Mouse (Mus musculus) heart, embryonic 16.5 days (tissue): ENCODE results near the gene Ficd. TPM values are rescaled to one million over a fixed set of nuclear protein-coding genes. Genes with fewer than 3 reads are reported as not detected.
"Not testable (repeated sequence)": the region's sequence is repeated elsewhere in the genome, so short reads cannot be mapped to it uniquely, and the experiment has no call there.

Source experiments
- ATAC-seq: fragments of 200-750 bp; cut with Nextera tagmentation; replicated peaks from 2 replicates; pipeline ENCODE4 v1.8.0; 2017; ENCODE audit warnings: moderate number of reproducible peaks; ENCODE audit not compliant: insufficient read depth, low FRiP score; ENCODE audit errors: extremely low read depth
- H3K27ac ChIP-seq: fragments of 300-500 bp; sonication (generic); 2 replicates; pipeline ENCODE4 v1.5.1; 2014; ENCODE audit warnings: mild to moderate bottlenecking, low read length, control low read depth, moderate library complexity
- H3K27me3 ChIP-seq: fragments of 300-500 bp; sonication (generic); 2 replicates; pipeline ENCODE4 v1.6.1; 2014; ENCODE audit warnings: low read length, mixed read lengths; ENCODE audit not compliant: control insufficient read depth, insufficient read depth
- H3K36me3 ChIP-seq: fragments of 300-500 bp; sonication (generic); 2 replicates; pipeline ENCODE4 v1.6.1; 2014; ENCODE audit not compliant: control insufficient read depth, insufficient read depth
- H3K4me1 ChIP-seq: fragments of 300-500 bp; sonication (generic); 2 replicates; pipeline ENCODE4 v1.6.1; 2014; ENCODE audit warnings: low read length, mixed read lengths; ENCODE audit not compliant: control insufficient read depth, insufficient read depth
- H3K4me2 ChIP-seq: fragments of 300-500 bp; sonication (generic); 2 replicates; pipeline ENCODE4 v1.6.1; 2014; ENCODE audit warnings: low read depth, mild to moderate bottlenecking, control low read depth, low read length
- H3K4me3 ChIP-seq: fragments of 300-500 bp; sonication (generic); 2 replicates; pipeline ENCODE4 v1.5.1; 2014; ENCODE audit warnings: mild to moderate bottlenecking, control low read depth, low read length
- H3K9ac ChIP-seq: fragments of 300-500 bp; sonication (generic); 2 replicates; pipeline ENCODE4 v1.6.1; 2014; ENCODE audit warnings: low read length, control low read depth
- H3K9me3 ChIP-seq: fragments of 300-500 bp; sonication (generic); replicated peaks from 2 replicates; pipeline ENCODE4 v1.6.1; 2016; ENCODE audit warnings: low read length; ENCODE audit not compliant: control insufficient read depth
- whole genome bisulfite sequencing: fragments of 180-500 bp; shearing (Covaris S2); extraction: QIAGEN DNeasy Blood & Tissue Kit; methylation state at CpG from one replicate; pipeline ENCODE4 v1.1.7; 2014; 5-methylcytosine and 5-hydroxymethylcytosine counted together
- polyA plus RNA-seq: library from polyadenylated mRNA; unstranded; fragments of >200 nt; fragmentation: Nextera tagmentation; extraction: Ambion mirVana; gene quantifications from 2 replicates; pipeline ENCODE4 v1.2.1, GENCODE M21; 2015

The Ficd gene
- polyA plus RNA-seq, 1 experiment from 2014 or later, result 6.3 TPM

DNA sequence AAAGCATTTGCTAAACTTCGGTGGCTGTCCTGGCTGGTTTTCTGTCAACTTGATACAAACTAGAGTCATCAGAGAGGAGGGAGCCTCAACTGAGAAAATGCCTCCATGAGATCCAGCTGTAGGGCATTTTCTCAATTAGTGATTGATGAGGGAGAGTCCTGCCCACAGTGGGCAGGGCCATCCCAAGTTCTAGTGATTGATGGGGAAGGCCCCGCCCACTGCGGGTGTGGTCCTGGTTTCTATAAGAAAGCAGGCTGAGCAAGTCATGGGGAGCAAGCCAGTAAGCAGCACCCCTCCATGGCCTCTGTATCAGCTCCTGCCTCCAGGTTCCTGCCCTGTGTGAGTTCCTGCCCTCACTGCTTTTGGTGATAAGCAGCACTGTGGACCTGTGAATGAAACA, 48.5 kb downstream of the Ficd start:
- H3K9ac ChIP-seq, H3K9me3 ChIP-seq, H3K4me3 ChIP-seq, H3K4me1 ChIP-seq, H3K27me3 ChIP-seq, H3K36me3 ChIP-seq, ATAC-seq, H3K4me2 ChIP-seq: not testable (repeated sequence)
- WGBS, result 32% methylated on average over 3 of the region's 3 CpGs
- H3K27ac ChIP-seq, result peak overlapping the region; percentile 25; the same call in 1 of the 2 replicates

DNA sequence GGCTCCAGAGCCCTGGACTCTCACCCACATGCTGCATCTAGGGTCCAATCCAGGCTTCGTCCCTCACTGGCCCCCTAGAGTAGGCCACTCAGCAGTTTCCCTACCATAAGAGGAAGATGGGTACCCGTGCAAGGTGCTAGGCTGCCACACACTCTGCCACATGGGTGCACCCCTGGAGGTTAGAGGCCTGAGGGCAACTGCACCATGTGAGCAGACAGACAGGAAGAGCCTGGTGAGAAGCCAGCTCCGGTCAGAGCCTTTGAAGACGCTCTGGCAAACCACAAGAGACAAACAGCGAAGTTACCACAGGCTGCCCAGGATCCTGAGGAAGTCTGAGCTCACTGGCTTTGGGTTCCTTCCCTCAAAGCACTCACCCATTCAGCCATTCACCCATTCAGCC, 51.4 kb downstream of the Ficd start:
- Histone ChIP-seq H3K9me3 (no peaks in the 10 kb centered on the region), H3K4me1 (peaks cover 10% of the 10 kb centered on the region), H3K27ac (no peak overlapping the region), H3K36me3 (no peaks in the 10 kb centered on the region), H3K4me2 (no peak overlapping the region), H3K9ac (no peak overlapping the region), H3K27me3 (peaks cover 6% of the 10 kb centered on the region; the same call in 1 of the 2 replicates), H3K4me3 (no peak overlapping the region)
- ATAC-seq, result no peak
- WGBS, result 70% methylated on average over 5 of the region's 5 CpGs

DNA sequence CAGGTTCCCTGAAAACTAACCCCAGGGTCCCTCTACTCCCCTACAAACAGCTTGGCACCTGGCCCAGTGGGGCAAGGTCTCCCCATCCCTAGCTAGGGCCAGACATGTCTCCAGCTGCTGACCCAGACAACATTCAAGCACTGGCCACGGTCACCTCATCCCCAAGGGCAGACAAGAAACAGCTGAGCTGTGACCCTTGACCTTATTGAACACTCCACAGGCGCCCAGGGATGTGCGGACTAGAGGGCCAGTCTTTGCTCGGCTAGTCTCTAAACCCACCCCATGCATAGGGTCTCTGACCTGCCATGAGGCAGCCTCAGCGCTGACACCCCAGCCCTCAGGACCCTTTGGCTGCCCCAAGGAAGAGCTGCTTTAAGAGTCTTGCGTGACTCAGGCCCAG, 53.0 kb downstream of the Ficd start:
- no peak overlapping the region for H3K4me3 ChIP-seq
- H3K4me1 ChIP-seq, result peaks cover 6% of the 10 kb centered on the region; the same call in 1 of the 2 replicates
- H3K9me3 ChIP-seq, result no peaks in the 10 kb centered on the region
- H3K36me3 ChIP-seq, result no peaks in the 10 kb centered on the region
- WGBS, result 54% methylated on average over 6 of the region's 6 CpGs
- H3K4me2 ChIP-seq, result no peak overlapping the region
- H3K27ac ChIP-seq, result no peak overlapping the region
- ATAC-seq, result no peak
- H3K27me3 ChIP-seq, result no peaks in the 10 kb centered on the region
- no peak overlapping the region for H3K9ac ChIP-seq

DNA sequence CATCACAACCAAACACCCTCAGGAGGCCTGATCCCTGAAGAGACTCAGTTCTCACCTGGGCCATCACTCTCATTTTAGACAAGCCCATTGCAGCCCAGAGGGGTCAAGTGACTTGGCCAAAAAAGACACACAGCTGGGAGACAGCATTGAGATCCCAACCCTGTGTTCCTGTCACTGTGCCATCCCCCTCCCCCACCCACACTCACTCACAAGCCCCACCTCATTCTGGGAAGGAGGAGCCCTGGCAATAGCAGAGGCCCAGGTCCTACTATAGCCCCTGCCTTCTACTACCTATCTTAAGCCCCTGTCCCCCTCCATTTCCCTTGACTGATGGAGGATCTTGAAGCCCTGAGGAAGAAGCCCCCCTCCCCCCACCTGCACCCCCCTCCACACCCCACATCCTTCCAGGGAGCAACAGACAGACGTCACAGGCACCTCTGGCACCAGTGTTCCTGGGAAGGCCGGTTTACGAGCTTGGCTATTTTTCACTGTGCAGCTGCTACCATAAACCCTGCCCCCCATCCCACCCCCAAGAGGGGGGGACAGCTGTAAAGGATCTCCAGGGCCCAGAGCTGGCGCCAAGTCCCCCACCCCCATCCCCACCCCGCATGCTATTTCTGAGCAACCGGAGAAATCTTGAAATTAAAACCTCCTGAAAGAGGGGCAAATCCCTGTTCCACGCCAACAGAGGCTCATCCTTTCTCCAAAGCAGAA, 53.6 kb downstream of the Ficd start:
- H3K4me2 ChIP-seq, result no peak overlapping the region
- H3K27ac ChIP-seq, result no peak overlapping the region
- no peaks in the 10 kb centered on the region for H3K27me3 ChIP-seq
- no peaks in the 10 kb centered on the region for H3K9me3 ChIP-seq
- H3K4me3 ChIP-seq, result no peak overlapping the region
- peaks cover 6% of the 10 kb centered on the region; the same call in 1 of the 2 replicates for H3K4me1 ChIP-seq
- no peaks in the 10 kb centered on the region for H3K36me3 ChIP-seq
- 31% methylated on average over 7 of the region's 7 CpGs for WGBS
- ATAC-seq, result no peak
- H3K9ac ChIP-seq, result no peak overlapping the region

Other genes with a start within 250 kb of the Ficd start
- 1.5 and 1.9 TPM in 2 replicates for gene Wscd2, start 245.5 kb upstream of the Ficd start, polyA plus RNA-seq
- 3.1 and 3.4 TPM in 2 replicates for gene Cmklr1, start 85.4 kb upstream of the Ficd start, polyA plus RNA-seq
- not detected in 2 replicates for gene 1700069L16Rik, start 11.0 kb upstream of the Ficd start, polyA plus RNA-seq
- gene Sart3, start 36.7 kb downstream of the Ficd start, polyA plus RNA-seq, result 31.6 TPM in 2 replicates
- 118 and 136 TPM in 2 replicates for gene Iscu, start 36.9 kb downstream of the Ficd start, polyA plus RNA-seq
- gene Tmem119, start 64.7 kb downstream of the Ficd start, polyA plus RNA-seq, result 22.4 and 22.5 TPM in 2 replicates
- gene Selplg, start 96.8 kb downstream of the Ficd start, polyA plus RNA-seq, result 10.1 and 29.8 TPM in 2 replicates
- 85.9 and 89.0 TPM in 2 replicates for gene Coro1c, start 173.0 kb downstream of the Ficd start, polyA plus RNA-seq